Mouse (Mus musculus): ENCODE measurements at regions not wholly inside any gene's neighbourhood (a gene's known extent, or its start where the extent isn't known, plus 50 kb on each side); places are given as distances from the start of the nearest gene placed in this dataset.
"Not testable (repeated sequence)": the region's sequence is repeated elsewhere in the genome, so short reads cannot be mapped to it uniquely, and the experiment has no call there.

DNA sequence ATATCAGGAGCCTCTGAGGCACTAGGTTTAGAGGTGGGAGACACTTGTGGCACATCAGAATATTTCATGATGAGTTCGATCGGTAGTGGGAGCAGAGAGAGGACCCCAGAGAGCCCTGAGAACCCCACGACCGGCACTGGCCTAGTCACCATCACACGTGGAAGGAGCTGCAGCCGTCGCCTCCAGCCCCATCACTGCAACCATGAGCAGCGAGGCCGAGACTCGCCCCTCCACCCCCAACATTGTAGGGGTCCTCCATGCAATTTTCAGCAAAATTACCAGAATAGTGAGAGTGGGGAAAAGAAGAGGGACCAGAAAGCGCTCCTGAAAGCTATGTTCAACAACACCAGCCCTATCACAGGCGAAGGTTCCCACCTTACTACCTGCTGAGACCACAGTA lies 297.0 kb downstream of the Edem1 start:
- no peak for DNase-seq (ENCODE audit: low spot score in 2 of 2)

DNA sequence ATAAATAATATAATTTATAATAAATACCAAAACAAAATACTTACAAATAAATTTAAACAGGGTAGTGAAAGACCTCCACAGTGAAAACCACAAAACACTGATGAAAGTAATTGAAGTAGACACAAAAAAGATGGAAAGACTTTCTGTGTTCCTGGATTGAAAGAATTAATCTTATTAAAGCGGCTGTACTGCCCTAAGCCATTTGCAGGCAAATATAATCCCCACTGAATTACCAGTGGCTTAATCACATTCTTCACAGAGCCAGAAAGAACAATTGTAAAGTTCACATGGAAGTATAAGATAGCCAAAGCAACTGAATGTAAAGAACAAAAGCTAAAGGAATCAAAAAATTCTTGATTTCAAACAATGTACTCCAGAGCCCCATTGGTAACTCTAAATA lies 298.8 kb downstream of the Edem1 start:
- DNase-seq (ENCODE audit: low spot score in 2 of 2), result no peak

DNA sequence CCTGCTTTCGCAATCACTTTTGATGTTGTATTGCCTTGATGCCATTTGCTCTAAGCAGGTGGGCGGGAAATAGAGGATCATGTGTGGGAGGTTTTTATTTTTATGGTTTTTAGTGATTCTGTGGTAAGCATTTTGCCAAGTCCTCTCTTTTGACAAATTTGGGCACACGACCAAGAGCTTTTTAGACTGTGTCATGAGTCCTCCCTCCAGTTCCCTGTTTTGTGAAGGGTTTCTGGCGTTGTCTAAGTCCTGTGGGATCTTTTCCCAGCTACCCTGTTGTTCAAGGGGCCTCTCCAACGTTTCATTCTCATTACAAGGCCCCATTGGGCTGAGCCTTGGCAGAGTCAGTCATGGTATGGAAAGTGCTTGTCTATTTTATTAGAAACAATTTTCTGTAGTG lies 317.7 kb downstream of the Edem1 start:
- DNase-seq (ENCODE audit: low spot score in 2 of 2), result no peak

DNA sequence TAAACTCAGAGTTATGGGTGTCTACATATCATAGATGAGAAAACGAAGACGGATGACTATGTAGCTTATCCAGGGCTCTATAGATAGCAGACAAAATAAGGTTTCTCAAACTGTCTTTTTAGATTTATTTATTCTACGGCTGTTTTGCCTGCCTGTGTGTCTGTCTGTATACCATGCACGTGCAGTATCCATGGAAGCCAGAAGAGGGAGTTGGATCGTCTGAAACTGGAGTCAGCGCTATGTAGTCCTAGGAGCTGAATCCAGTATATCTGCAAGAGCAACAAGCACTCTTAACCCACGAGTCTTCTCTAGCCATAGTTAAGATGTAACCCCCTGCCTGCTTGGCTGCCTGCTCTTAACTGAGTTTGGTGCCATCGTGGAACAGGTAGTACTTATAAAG lies 320.6 kb downstream of the Edem1 start:
- no peak for DNase-seq (ENCODE audit: low spot score in 2 of 2)

DNA sequence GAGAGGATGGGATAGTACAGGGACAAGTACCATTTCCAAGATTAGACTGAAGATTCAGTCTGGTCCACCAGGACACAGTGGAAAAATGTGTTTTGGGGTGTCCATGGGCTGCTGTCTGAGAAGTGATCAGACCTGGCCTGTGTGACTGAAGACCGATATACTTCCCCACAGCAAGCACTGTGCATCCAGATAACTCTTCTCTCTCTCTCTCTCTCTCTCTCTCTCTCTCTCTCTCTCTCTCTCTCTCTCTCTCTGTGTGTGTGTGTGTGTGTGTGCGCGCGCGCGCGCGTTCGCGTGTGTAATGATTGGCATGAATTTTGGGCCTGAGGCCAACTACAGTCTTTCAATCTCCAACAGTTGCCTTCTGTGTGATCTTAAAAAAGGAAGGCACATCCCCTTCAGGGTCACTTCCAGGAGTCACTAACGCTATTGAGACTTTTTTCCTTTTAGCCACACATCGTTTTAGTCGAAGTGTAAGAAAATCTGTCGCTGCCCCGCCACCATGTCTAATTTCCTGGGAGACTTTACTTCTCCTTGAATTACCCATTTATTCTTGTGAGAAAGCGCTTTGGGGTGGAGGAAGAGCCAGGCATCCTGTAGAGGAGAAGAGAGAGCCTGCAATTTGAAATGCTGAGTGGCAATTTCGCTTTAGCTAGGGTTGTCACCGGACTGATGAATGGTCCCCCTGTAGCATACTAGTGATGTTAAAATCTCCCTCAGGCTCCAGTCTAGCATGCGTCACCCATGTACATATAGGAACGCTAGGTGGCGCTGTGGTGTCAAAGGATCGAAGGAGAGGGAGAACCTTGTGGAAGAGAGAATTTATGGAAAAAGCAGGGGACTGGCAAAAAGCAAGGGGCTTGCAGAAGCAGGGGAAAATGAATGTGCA lies 321.8 kb downstream of the Edem1 start:
- DNase-seq (ENCODE audit: low spot score in 2 of 2), result peak; percentile 12 to 48

DNA sequence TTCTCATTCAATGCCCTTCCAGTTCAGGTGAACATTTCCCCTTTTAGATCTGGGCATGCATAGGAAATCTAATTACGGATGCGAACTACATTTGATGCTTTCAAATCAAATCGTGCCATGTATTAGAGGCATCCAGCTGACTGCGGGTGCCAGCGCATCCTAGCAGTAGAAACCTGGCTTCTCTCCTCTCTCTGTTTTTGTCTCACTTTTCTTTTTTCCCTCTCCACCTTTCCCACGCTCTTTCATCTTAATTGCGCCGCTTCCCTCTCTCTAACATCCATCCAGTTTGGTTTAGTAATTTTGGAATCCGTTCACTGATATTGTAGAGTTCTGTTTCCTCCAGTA lies 322.4 kb downstream of the Edem1 start:
- DNase-seq (ENCODE audit: low spot score in 2 of 2), result no peak

DNA sequence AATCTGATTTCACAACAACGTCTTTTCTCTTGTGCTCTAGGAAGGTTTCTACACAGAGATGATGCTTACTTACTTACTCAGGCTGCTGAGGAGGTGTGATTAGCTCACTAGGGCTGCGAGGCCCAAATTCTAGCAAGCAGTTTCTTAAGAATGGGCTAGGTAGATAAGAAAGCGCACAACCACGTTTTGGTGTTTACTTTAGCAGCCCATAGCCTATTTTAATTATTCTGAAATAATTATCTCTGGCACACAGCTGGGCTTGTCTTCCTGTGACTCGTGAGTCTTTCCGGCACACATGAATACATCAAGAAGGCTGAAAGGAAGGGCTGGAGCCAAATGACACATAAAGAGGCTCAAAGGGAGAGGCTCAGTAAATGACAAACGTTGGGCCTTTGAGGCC lies 325.2 kb downstream of the Edem1 start:
- no peak for DNase-seq (ENCODE audit: low spot score in 2 of 2)

DNA sequence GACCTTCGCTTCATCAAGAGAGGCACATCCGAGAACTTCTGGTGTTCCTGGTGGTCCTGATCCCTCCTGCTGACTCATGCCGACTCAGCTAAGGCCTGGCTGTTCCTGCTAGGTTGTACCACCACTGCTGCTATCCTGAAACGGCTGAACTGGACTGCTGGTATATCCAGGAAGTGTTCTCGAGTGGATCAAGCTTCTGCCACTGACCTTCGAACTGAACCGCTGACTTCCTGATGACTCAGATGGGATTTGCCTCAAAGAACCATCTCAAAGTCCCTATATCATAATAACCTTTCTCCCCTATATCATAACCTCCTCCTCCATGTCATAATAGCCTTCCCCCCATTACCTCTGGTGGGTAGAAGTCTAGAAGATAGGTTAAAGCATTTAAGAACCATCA lies 331.1 kb downstream of the Edem1 start:
- no peak for DNase-seq (ENCODE audit: low spot score in 2 of 2)

DNA sequence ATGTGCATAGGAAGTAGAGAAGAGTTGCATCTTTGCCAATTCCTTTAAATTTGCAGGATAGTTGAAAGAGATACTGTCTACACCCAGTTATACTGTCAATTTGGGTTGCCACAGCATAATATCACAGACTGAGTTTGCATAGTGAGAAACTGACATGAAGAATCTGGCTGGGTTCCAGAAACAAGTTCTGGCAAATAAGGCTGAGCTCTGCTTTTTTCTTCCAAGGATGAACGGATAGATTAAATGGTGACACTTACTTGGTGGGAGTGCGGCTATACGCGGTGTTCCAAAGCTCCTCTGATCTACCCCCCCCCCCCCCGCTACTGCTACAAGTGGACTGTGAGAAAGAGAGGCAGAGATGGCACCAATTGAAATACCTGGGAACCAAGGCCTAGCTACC lies 339.0 kb downstream of the Edem1 start:
- no peak for DNase-seq (ENCODE audit: low spot score in 2 of 2)

DNA sequence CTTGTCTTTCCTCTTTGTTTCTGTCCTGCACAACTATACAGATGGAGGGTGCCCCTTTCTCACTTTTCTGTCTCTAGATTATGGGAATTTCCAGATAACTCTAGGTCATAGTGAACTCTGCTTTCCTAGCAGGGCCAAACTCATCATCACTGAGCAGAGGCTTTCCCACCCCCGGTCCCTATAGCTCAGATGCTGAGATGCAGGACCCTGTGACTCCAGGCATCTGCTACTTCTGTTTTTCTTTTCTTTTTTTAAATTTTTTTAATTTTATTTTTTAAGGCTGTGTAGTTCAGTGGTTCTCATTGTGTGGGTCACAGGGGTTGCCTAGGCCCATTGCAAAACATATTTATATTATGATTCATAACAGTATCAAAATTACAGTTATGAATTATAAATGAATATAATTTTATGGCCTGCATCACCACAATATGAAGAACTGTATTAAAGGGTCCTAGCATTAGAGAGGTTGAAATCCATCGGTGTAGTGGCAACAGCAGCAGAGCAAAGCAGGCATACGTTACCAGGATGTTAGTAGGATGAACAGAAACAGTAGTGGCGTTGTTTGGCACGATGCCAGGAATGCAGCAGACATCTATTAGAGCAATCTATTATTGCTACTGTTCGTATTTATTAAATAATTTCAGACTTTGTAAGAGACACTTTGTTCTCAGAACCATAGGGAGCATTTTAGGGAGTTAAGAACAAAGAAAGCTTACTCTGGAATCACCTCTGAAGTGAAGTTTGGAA lies 343.8 kb downstream of the Edem1 start:
- no peak for DNase-seq (ENCODE audit: low spot score in 2 of 2)

DNA sequence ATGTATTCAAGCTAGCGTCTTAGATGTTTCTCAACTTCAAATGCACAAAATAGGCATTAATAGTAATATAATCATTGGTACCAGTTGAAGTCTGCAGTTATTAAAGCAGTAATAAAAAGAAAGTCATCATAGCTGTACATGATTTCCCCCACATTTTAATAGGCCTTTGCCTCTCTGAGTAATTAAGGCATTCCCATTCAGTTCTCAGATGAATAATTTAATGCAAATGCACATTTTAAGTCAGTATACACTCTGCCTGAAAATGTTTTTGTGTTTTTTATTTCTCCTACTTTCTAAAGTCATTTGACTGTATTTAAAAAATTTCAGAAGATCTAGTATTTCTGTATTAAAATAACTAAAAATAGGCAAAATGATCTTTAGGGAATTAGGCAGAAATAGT lies 344.6 kb downstream of the Edem1 start:
- no peak for DNase-seq (ENCODE audit: low spot score in 2 of 2)

DNA sequence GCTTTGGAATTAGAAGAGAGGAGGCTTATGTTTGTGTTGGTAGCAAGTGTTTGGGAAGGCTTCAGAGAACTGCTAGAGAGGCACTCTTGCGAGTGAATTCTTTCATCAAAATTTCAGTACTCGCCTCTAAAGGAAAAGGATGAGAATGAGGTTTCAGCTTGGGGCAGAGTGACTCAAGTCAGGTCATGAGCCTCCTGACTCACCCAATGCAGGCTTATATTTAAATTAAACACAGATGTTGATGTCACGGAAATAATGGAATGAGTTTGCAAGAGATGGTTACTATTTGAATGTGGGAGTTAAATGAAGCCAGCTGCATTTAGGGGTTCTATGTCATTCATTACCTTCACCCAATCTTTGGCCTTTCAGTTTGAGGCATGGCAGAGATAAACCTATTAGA lies 348.4 kb downstream of the Edem1 start:
- DNase-seq (ENCODE audit: low spot score in 2 of 2), result no peak

DNA sequence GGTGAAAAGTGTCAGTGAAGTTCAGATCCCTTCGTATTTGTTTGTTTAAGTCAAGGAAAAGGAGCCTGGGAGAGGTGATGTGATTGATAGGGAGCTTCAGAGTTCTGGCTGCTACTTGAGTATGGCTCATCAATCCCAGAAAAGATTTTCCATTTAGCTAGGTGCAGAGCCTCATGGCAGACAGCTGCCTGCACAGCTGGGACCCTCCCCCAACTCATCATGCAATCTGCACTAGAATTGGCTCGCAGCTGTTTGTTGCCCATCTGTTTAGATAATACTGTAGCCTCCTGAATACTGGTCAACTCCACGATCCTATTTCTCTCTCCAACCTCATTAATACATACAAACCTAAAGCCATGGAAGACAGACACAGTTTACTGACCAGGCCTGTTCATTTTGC lies 354.4 kb downstream of the Edem1 start:
- DNase-seq (ENCODE audit: low spot score in 2 of 2), result no peak

DNA sequence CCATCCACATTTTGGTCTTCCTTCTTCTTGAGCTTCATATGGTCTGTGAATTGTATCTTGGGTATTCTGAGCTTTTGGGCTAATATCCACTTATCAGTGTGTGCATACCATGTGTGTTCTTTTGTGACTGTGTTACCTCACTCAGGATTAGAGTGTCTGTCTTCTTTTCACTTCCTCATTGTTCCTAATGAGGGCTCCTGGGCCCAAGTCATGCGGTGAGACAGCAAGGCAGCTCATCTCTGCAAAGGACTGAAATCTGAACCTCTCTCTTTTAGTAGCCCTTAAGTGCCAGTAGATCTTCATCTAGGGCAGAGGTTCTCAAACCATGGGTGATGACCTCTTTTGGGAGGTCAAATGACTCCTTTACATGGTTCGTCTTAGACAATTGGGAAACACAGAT lies 364.6 kb downstream of the Edem1 start:
- not testable (repeated sequence) for DNase-seq (ENCODE audit: low spot score in 2 of 2)

DNA sequence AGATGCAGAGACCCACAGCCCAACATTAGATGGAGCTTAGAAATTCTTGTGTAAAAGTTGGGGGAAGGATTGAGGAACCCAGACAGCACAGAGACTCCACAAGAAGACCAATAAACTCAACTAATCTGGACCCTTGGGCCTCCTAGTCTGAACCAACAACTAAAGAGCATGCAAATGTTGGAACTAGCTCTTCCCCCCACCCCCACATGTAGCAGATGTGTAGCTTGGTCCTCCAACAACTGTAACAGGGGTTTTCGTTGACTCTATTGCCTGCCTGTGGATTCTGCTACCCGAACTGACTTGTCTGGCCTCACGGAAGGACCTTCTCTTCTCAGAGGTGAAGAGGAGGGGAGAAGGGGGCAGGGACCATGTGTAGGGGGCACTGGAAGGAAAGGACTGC lies 365.2 kb downstream of the Edem1 start:
- DNase-seq (ENCODE audit: low spot score in 2 of 2), result no peak

DNA sequence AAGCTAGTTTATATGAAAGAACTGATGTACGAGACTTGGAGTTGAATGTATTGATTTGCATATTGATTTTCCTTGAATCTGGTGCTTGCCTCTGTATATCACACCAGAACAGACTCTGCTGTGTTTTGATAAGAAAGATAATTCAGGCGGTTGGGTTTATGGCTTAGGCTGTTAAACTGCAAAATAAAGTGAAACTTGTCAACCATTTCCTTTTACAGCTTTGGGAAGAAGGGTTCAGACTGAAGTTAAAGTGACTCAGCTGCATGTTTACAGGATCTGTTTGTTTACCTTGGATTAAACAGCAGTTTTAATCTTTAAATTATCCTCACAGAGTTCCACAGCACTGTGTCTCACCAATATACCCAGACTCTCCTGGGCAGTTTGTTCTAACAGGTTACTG lies 381.3 kb downstream of the Edem1 start:
- no peak for DNase-seq (ENCODE audit: low spot score in 2 of 2)

DNA sequence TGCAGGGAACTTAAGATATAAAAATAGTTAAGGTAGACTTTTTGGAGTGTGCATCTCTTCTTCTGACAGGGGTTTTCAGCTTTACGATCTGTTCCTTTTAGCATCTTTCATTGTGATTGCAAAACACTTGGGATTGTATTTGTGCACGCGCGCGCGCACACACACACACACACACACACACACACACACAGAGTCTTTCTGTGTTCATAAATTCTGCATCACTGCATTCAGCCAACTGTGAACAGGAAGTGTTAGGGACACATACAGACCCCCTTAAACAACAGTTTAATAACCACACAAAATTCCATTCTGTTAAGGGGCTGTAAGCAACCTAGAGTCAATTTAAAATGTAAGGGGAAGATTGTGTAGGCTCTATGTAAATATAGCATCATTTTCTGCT lies 401.9 kb downstream of the Edem1 start:
- DNase-seq (ENCODE audit: low spot score in 2 of 2), result no peak

DNA sequence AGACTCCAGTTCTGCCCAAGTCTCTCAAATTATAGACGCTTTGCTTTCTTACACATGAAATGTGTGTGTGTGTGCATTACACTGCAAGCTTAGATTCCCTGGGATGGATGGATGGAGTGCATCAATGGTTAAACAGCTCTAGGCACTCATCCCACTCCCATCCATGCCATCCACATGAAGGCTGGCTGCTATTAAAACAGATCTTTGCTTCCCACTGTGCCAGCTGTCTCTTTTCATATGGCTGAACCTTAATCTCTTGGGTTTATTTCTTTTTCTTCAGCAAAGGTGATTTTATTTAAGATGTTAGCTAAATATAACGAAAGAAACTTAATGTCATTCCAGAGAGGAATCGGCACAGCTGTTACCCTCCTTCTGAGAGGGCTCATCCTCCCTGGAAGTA lies 405.0 kb downstream of the Edem1 start:
- DNase-seq (ENCODE audit: low spot score in 2 of 2), result no peak

DNA sequence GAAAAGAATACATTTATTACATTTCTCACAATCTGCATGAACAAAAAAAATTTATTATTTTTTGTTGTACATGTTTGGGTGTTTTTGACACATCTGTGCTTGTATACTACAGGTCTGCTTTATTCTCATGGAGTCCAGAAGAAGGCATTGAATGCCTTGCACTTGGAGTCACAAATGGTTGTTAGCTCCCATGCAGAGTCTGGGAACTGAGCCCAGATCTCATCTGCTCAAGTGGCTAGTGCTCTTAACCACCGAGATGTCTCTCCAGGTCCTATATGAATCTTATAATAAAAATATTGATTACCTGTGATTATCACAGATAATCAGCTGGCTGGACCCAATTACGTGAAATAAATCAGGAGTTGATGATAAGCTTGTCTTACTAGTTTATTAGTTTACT lies 417.2 kb downstream of the Edem1 start:
- DNase-seq (ENCODE audit: low spot score in 2 of 2), result no peak

DNA sequence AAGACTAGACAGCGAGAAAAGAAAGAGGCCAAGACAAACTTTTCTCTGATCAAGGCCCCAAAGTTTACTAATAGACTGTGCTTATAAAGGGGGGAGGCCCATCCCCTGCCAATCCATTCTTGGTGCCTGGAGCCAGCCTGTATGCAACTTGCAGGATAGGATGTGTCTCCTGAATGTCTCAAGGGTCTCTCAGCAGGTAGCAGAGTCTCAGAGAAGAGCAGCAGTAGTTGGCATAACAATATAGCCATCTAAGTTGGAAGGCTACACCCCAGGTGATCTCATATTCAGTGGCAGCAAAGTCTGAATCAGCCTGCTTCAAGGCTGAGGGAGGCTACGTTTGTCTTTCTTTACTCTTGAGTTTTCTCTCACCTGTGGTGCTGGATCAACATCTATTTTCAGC lies 418.1 kb downstream of the Edem1 start:
- not testable (repeated sequence) for DNase-seq (ENCODE audit: low spot score in 2 of 2)
